Mouse (Mus musculus) intestine, postnatal 0 days (tissue): ENCODE data around the gene Gm10681. TPM values are rescaled to one million over a fixed set of nuclear protein-coding genes. Genes with fewer than 3 reads are reported as not detected.
"Not testable (repeated sequence)": the region's sequence is repeated elsewhere in the genome, so short reads cannot be mapped to it uniquely, and the experiment has no call there.

Experiments used
- ATAC-seq: fragments of 200-750 bp; cut with Nextera tagmentation; 2 replicates; pipeline ENCODE4 v1.8.0; 2017; ENCODE audit warnings: mild to moderate bottlenecking, moderate TSS enrichment, moderate library complexity
- H3K27ac ChIP-seq: fragments of 300-500 bp; sonication (generic); 2 replicates; pipeline ENCODE4 v1.5.1; 2014; ENCODE audit warnings: mild to moderate bottlenecking, low read depth, low read length, moderate library complexity
- H3K27me3 ChIP-seq: fragments of 300-500 bp; sonication (generic); replicated peaks from 2 replicates; pipeline ENCODE4 v1.6.1; 2014; ENCODE audit warnings: low read length, mixed read lengths; ENCODE audit not compliant: control insufficient read depth, insufficient read depth
- H3K36me3 ChIP-seq: fragments of 300-500 bp; sonication (generic); 2 replicates; pipeline ENCODE4 v1.6.1; 2014; ENCODE audit warnings: mild to moderate bottlenecking, moderate library complexity; ENCODE audit not compliant: control insufficient read depth, insufficient read depth
- H3K4me1 ChIP-seq: fragments of 300-500 bp; sonication (generic); replicated peaks from 2 replicates; pipeline ENCODE4 v1.6.1; 2014; ENCODE audit warnings: antibody characterized with exemption, low read length, mixed read lengths; ENCODE audit not compliant: control insufficient read depth, insufficient read depth
- H3K4me2 ChIP-seq: fragments of 300-500 bp; sonication (generic); replicated peaks from 2 replicates; pipeline ENCODE4 v1.6.1; 2014; ENCODE audit warnings: low read depth, mild to moderate bottlenecking, moderate library complexity
- H3K4me3 ChIP-seq: fragments of 300-500 bp; sonication (generic); 2 replicates; pipeline ENCODE4 v1.5.1; 2014; ENCODE audit warnings: low read depth, low read length
- H3K9ac ChIP-seq: fragments of 300-500 bp; sonication (generic); 2 replicates; pipeline ENCODE4 v1.6.1; 2014; ENCODE audit warnings: mild to moderate bottlenecking, low read depth, low read length
- H3K9me3 ChIP-seq: fragments of 300-500 bp; sonication (generic); 2 replicates; pipeline ENCODE4 v1.6.1; 2016; ENCODE audit warnings: mixed run types; ENCODE audit not compliant: control insufficient read depth
- CTCF ChIP-seq: sonication (generic); IDR thresholded peaks from 2 replicates; pipeline ENCODE4 v1.5.1; 2016; ENCODE audit warnings: low read depth, mild to moderate bottlenecking, control low read depth, antibody characterized with exemption, moderate library complexity
- WGBS: fragments of 180-500 bp; shearing (Covaris S2); extraction: QIAGEN DNeasy Blood & Tissue Kit; methylation state at CpG from one replicate; pipeline ENCODE4 v1.1.7; 2014; 5-methylcytosine and 5-hydroxymethylcytosine counted together
- polyA plus RNA-seq: library from polyadenylated mRNA; unstranded; fragments of >200 nt; fragmentation: Nextera tagmentation; extraction: Ambion mirVana; gene quantifications from 2 replicates; pipeline ENCODE4 v1.2.1, GENCODE M21; 2015

Gene Gm10681
- polyA plus RNA-seq, 1 experiment from 2014 or later = not detected

GRCm38 (mm10) chr3:98613963-98614362 is 25.4 kb upstream of the Gm10681 start:
- no peak for TF ChIP-seq CTCF
- H3K4me2 ChIP-seq = no peak overlapping the region
- no peaks in the 10 kb centered on the region for H3K4me1 ChIP-seq
- no peaks in the 10 kb centered on the region for H3K36me3 ChIP-seq
- ATAC-seq = no peak
- no peaks in the 10 kb centered on the region for H3K9me3 ChIP-seq
- H3K4me3 ChIP-seq = no peak overlapping the region
- no peak overlapping the region for H3K9ac ChIP-seq
- H3K27ac ChIP-seq = no peak overlapping the region
- no peaks in the 10 kb centered on the region for H3K27me3 ChIP-seq

- not testable (repeated sequence) for H3K4me1 ChIP-seq, H3K4me2 ChIP-seq, H3K9me3 ChIP-seq, ATAC-seq, H3K4me3 ChIP-seq, H3K27ac ChIP-seq, H3K36me3 ChIP-seq, H3K27me3 ChIP-seq, H3K9ac ChIP-seq
Observed at GRCm38 (mm10) chr3:98613540-98613939, 24.9 kb upstream of the Gm10681 start.

GRCm38 (mm10) chr3:98587721-98588120 is 886 bp downstream of the Gm10681 start:
- no peak overlapping the region for H3K4me2 ChIP-seq
- no peak for TF ChIP-seq CTCF

GRCm38 (mm10) chr3:98582622-98583021 is 6.0 kb downstream of the Gm10681 start:
- not testable (repeated sequence) for H3K36me3 ChIP-seq, H3K9me3 ChIP-seq, H3K27me3 ChIP-seq, ATAC-seq, H3K9ac ChIP-seq, H3K4me1 ChIP-seq, H3K4me3 ChIP-seq, H3K4me2 ChIP-seq, H3K27ac ChIP-seq

More at GRCm38 (mm10) chr3:98587721-98588120, 886 bp downstream of the Gm10681 start:
- no peaks in the 10 kb centered on the region for H3K4me1 ChIP-seq
- 76% methylated on average over 2 of the region's 2 CpGs for WGBS
- H3K27ac ChIP-seq = no peak overlapping the region
- no peak overlapping the region for H3K4me3 ChIP-seq
- H3K36me3 ChIP-seq = no peaks in the 10 kb centered on the region
- no peaks in the 10 kb centered on the region for H3K9me3 ChIP-seq
- H3K9ac ChIP-seq = no peak overlapping the region
- ATAC-seq = no peak
- no peaks in the 10 kb centered on the region for H3K27me3 ChIP-seq

- not testable (repeated sequence) for H3K4me3 ChIP-seq, H3K9me3 ChIP-seq, H3K36me3 ChIP-seq, H3K9ac ChIP-seq, H3K4me1 ChIP-seq, H3K27me3 ChIP-seq, H3K27ac ChIP-seq, H3K4me2 ChIP-seq
- WGBS = no CpG with 5 or more reads among the region's 1 CpGs
- peak; percentile 49; the same call in 1 of the 2 replicates for ATAC-seq
Observed at GRCm38 (mm10) chr3:98582202-98582601, 6.4 kb downstream of the Gm10681 start.

GRCm38 (mm10) chr3:98581024-98581423 is 7.6 kb downstream of the Gm10681 start:
- not testable (repeated sequence) for ATAC-seq

GRCm38 (mm10) chr3:98567717-98568116 is 20.9 kb downstream of the Gm10681 start:
- not testable (repeated sequence) for H3K36me3 ChIP-seq, H3K4me2 ChIP-seq, H3K4me1 ChIP-seq, ATAC-seq, H3K4me3 ChIP-seq, H3K27me3 ChIP-seq, H3K9ac ChIP-seq, H3K9me3 ChIP-seq, H3K27ac ChIP-seq
- WGBS = 85% methylated on average over 2 of the region's 2 CpGs

More at GRCm38 (mm10) chr3:98581024-98581423, 7.6 kb downstream of the Gm10681 start:
- 100% methylated on average over 1 of the region's 1 CpGs for WGBS
- not testable (repeated sequence) for H3K4me2 ChIP-seq, H3K9ac ChIP-seq, H3K4me1 ChIP-seq, H3K27me3 ChIP-seq, H3K27ac ChIP-seq, H3K9me3 ChIP-seq, H3K36me3 ChIP-seq, H3K4me3 ChIP-seq

- not testable (repeated sequence) for ATAC-seq, H3K4me3 ChIP-seq, H3K27me3 ChIP-seq, H3K36me3 ChIP-seq, H3K9me3 ChIP-seq, H3K4me2 ChIP-seq, H3K27ac ChIP-seq, H3K4me1 ChIP-seq, H3K9ac ChIP-seq
- WGBS = no CpG with 5 or more reads among the region's 3 CpGs
Observed at GRCm38 (mm10) chr3:98564894-98565293, 23.7 kb downstream of the Gm10681 start.

- not testable (repeated sequence) for H3K36me3 ChIP-seq, H3K9me3 ChIP-seq, H3K4me3 ChIP-seq, H3K9ac ChIP-seq, H3K4me1 ChIP-seq, H3K27ac ChIP-seq, H3K27me3 ChIP-seq, ATAC-seq, H3K4me2 ChIP-seq
- WGBS = no CpG with 5 or more reads among the region's 2 CpGs
Observed at GRCm38 (mm10) chr3:98563831-98564230, 24.8 kb downstream of the Gm10681 start.

GRCm38 (mm10) chr3:98560711-98561110 is 27.9 kb downstream of the Gm10681 start:
- not testable (repeated sequence) for H3K27ac ChIP-seq, H3K4me1 ChIP-seq, H3K4me3 ChIP-seq, H3K27me3 ChIP-seq, H3K9me3 ChIP-seq, H3K36me3 ChIP-seq, ATAC-seq, H3K9ac ChIP-seq, H3K4me2 ChIP-seq
- WGBS = no CpG with 5 or more reads among the region's 5 CpGs
